9 mouse cellular contexts compared by ENCODE assay signal in genomic region chr17:35162121-35162520, GRCm38 (mm10). TPM values are rescaled to one million over a fixed set of nuclear protein-coding genes. Genes with fewer than 3 reads are reported as not detected.
DNase-seq lines count a peak whose midpoint lies in the region; ATAC-seq and TF ChIP-seq lines count a peak whose summit lies in the region.
"Had no signal": no experiment of that assay in that cellular context is flagged by ENCODE, and none has a peak within 500 bp of the region (broad histone marks: within the 10 kb centered on the region; RNA-seq: fewer than 3 reads in every experiment).

No protein-coding gene starts in this region.

- intact Hi-C loops in left cerebral cortex, postnatal 10 days (cut with DNase I): no loop called here

- DNase-seq in lung, embryonic 14.5 days: no peak
- no peak for DNase-seq in lung, postnatal 36 days
- DNase-seq in forebrain, embryonic 14.5 days (ENCODE audit: low spot score): no peak
- DNase-seq in limb, embryonic 11.5 days (ENCODE audit: low spot score): no peak
- DNase-seq in T-cell, adult 2 months (ENCODE audit: low spot score): no peak
- DNase-seq in left cerebral cortex, postnatal 10 days (ENCODE audit: extremely low spot score in 1 of 2, low spot score in 2 of 2): no peak
- DNase-seq: left cerebral cortex, postnatal 4 days; right cerebral cortex, postnatal 4 days had no signal

- peaks cover 59% of the 10 kb centered on the region for H3K36me3 ChIP-seq in lung, embryonic 14.5 days (ENCODE audit: insufficient read depth)
- H3K36me3 ChIP-seq in forebrain, embryonic 14.5 days (ENCODE audit: control insufficient read depth, insufficient read depth, low read length): peaks cover 55% of the 10 kb centered on the region
- H3K36me3 ChIP-seq in limb, embryonic 11.5 days (ENCODE audit: control insufficient read depth, insufficient read depth, low read length): peaks cover 48% of the 10 kb centered on the region
- H3K36me3 ChIP-seq in stomach, embryonic 14.5 days (ENCODE audit: control insufficient read depth, insufficient read depth, low read length): peaks cover 52% of the 10 kb centered on the region

- H3K9me3 ChIP-seq in lung, embryonic 14.5 days (ENCODE audit: low read depth, low read length): no peaks in the 10 kb centered on the region
- no peaks in the 10 kb centered on the region for H3K9me3 ChIP-seq in forebrain, embryonic 14.5 days (replicated peaks; ENCODE audit: control insufficient read depth, low read length)
- no peaks in the 10 kb centered on the region for H3K9me3 ChIP-seq in limb, embryonic 11.5 days (ENCODE audit: control insufficient read depth, low read length)
- H3K9me3 ChIP-seq in stomach, embryonic 14.5 days (ENCODE audit: control insufficient read depth, low read depth, low read length): no peaks in the 10 kb centered on the region

- H3K4me1 ChIP-seq in lung, embryonic 14.5 days (ENCODE audit: insufficient read depth): peaks cover 13% of the 10 kb centered on the region; the same call in 1 of the 2 replicates
- H3K4me1 ChIP-seq in forebrain, embryonic 14.5 days (ENCODE audit: control insufficient read depth, insufficient read depth, low read length): peaks cover 18% of the 10 kb centered on the region
- peaks cover 11% of the 10 kb centered on the region; the same call in 1 of the 2 replicates for H3K4me1 ChIP-seq in limb, embryonic 11.5 days (ENCODE audit: control insufficient read depth, insufficient read depth, low read length)
- peaks cover 18% of the 10 kb centered on the region for H3K4me1 ChIP-seq in stomach, embryonic 14.5 days (ENCODE audit: control insufficient read depth, insufficient read depth, low read length)

- WGBS in lung, embryonic 14.5 days: 56% methylated on average over 14 of the region's 14 CpGs
- 79% methylated on average over 14 of the region's 14 CpGs for WGBS in forebrain, embryonic 14.5 days
- WGBS in limb, embryonic 11.5 days: 85% methylated on average over 14 of the region's 14 CpGs
- WGBS in stomach, embryonic 14.5 days: 71% methylated on average over 14 of the region's 14 CpGs

- ATAC-seq in lung, embryonic 14.5 days (ENCODE audit: insufficient read depth): no peak
- no peak for ATAC-seq in forebrain, embryonic 14.5 days
- no peak for ATAC-seq in limb, embryonic 11.5 days (ENCODE audit: insufficient number of reproducible peaks, low FRiP score, low TSS enrichment, low read depth)
- no peak for ATAC-seq in stomach, embryonic 14.5 days (ENCODE audit: insufficient number of reproducible peaks, insufficient read depth, low FRiP score, low read depth)

- peak overlapping the region; percentile 99 for H3K4me2 ChIP-seq in lung, embryonic 14.5 days
- peak overlapping the region; percentile 98 for H3K4me2 ChIP-seq in forebrain, embryonic 14.5 days (ENCODE audit: low read length)
- H3K4me2 ChIP-seq in limb, embryonic 11.5 days (ENCODE audit: low read depth, severe bottlenecking): peak overlapping the region; percentile 96; the same call in 1 of the 2 replicates
- H3K4me2 ChIP-seq in stomach, embryonic 14.5 days (replicated peaks; ENCODE audit: low read depth, low read length): peak overlapping the region; percentile 59

- peak overlapping the region; percentile 98 for H3K9ac ChIP-seq in lung, embryonic 14.5 days
- peak overlapping the region; percentile 99 for H3K9ac ChIP-seq in forebrain, embryonic 14.5 days (ENCODE audit: low read length)
- H3K9ac ChIP-seq in limb, embryonic 11.5 days (ENCODE audit: low read length): peak overlapping the region; percentile 12; the same call in 1 of the 2 replicates
- H3K9ac ChIP-seq in stomach, embryonic 14.5 days (replicated peaks; ENCODE audit: low read depth, low read length): no peak overlapping the region

- TF ChIP-seq CTCF in lung, embryonic 14.5 days (IDR thresholded peaks at IDR 0.05; ENCODE audit: low read depth): no peak

- H3K27ac ChIP-seq in lung, embryonic 14.5 days (ENCODE audit: low read depth): no peak overlapping the region
- no peak overlapping the region for H3K27ac ChIP-seq in forebrain, embryonic 14.5 days (ENCODE audit: low read depth, low read length)
- H3K27ac ChIP-seq in limb, embryonic 11.5 days (replicated peaks; ENCODE audit: low read depth, low read length): no peak overlapping the region
- H3K27ac ChIP-seq in stomach, embryonic 14.5 days (ENCODE audit: low read length): no peak overlapping the region

- peak overlapping the region; percentile 100 for H3K4me3 ChIP-seq in lung, embryonic 14.5 days (ENCODE audit: low read depth, low read length)
- peak overlapping the region; percentile 100 for H3K4me3 ChIP-seq in forebrain, embryonic 14.5 days (ENCODE audit: low read depth, low read length)
- H3K4me3 ChIP-seq in limb, embryonic 11.5 days (ENCODE audit: low read depth, low read length): 0 out of 2 replicates have a peak overlapping the region, but pooled peaks have one; percentile 100
- peak overlapping the region; percentile 99; the same call in 1 of the 2 replicates for H3K4me3 ChIP-seq in stomach, embryonic 14.5 days (ENCODE audit: low read depth, low read length)

- H3K27me3 ChIP-seq in lung, embryonic 14.5 days (ENCODE audit: insufficient read depth, low read length): no peaks in the 10 kb centered on the region
- H3K27me3 ChIP-seq in forebrain, embryonic 14.5 days (replicated peaks; ENCODE audit: control insufficient read depth, insufficient read depth, low read length): no peaks in the 10 kb centered on the region
- H3K27me3 ChIP-seq in limb, embryonic 11.5 days (ENCODE audit: control insufficient read depth, insufficient read depth, low read length): no peaks in the 10 kb centered on the region
- H3K27me3 ChIP-seq in stomach, embryonic 14.5 days (ENCODE audit: control insufficient read depth, insufficient read depth, low read length): no peaks in the 10 kb centered on the region

RNA-seq across cellular contexts. Expression of gene Prrc2a, which starts 2.6 kb away (rescaled TPM):
- 210 and 238 TPM in 2 replicates for polyA plus RNA-seq in lung, embryonic 14.5 days (2014; fragmentation: Nextera tagmentation; extraction: Ambion mirVana)
- polyA plus RNA-seq in forebrain, embryonic 14.5 days (2014; fragmentation: Nextera tagmentation; extraction: Ambion mirVana): 117 and 141 TPM in 2 replicates
- polyA plus RNA-seq in limb, embryonic 11.5 days (2014; fragmentation: Nextera tagmentation; extraction: Ambion mirVana): 215 and 234 TPM in 2 replicates
- 209 and 222 TPM in 2 replicates for polyA plus RNA-seq in stomach, embryonic 14.5 days (2014; fragmentation: Nextera tagmentation; extraction: Ambion mirVana)
- total RNA-seq in left cerebral cortex, postnatal 10 days (2021): 100 to 1,000 TPM; 261 to 270 TPM

RNA-seq across cellular contexts. Expression of gene Aif1, which starts 13.7 kb away (rescaled TPM):
- 6.0 and 11.9 TPM in 2 replicates for polyA plus RNA-seq in lung, embryonic 14.5 days (2014; fragmentation: Nextera tagmentation; extraction: Ambion mirVana)
- 6.9 and 7.3 TPM in 2 replicates for polyA plus RNA-seq in forebrain, embryonic 14.5 days (2014; fragmentation: Nextera tagmentation; extraction: Ambion mirVana)
- polyA plus RNA-seq in limb, embryonic 11.5 days (2014; fragmentation: Nextera tagmentation; extraction: Ambion mirVana): 3.4 and 3.9 TPM in 2 replicates
- polyA plus RNA-seq in stomach, embryonic 14.5 days (2014; fragmentation: Nextera tagmentation; extraction: Ambion mirVana): 16.4 and 19.6 TPM in 2 replicates
- 10 to 100 TPM in 1 of 2 experiments, 1 to 10 TPM in 1; 8.0 to 12.5 TPM for total RNA-seq in left cerebral cortex, postnatal 10 days (2021)

RNA-seq across cellular contexts. Expression of gene Lst1, which starts 26.1 kb away (rescaled TPM):
- polyA plus RNA-seq in lung, embryonic 14.5 days (2014; fragmentation: Nextera tagmentation; extraction: Ambion mirVana): 11.6 and 14.1 TPM in 2 replicates
- polyA plus RNA-seq in forebrain, embryonic 14.5 days (2014; fragmentation: Nextera tagmentation; extraction: Ambion mirVana): 6.1 and 8.0 TPM in 2 replicates
- polyA plus RNA-seq in limb, embryonic 11.5 days (2014; fragmentation: Nextera tagmentation; extraction: Ambion mirVana): 4.0 and 4.7 TPM in 2 replicates
- 18.5 and 21.1 TPM in 2 replicates for polyA plus RNA-seq in stomach, embryonic 14.5 days (2014; fragmentation: Nextera tagmentation; extraction: Ambion mirVana)
- total RNA-seq in left cerebral cortex, postnatal 10 days (2021): 10 to 100 TPM; 13.7 to 14.9 TPM

RNA-seq across cellular contexts. Expression of gene Bag6, which starts 27.1 kb away (rescaled TPM):
- polyA plus RNA-seq in lung, embryonic 14.5 days (2014; fragmentation: Nextera tagmentation; extraction: Ambion mirVana): 65.9 and 69.1 TPM in 2 replicates
- 128 and 144 TPM in 2 replicates for polyA plus RNA-seq in forebrain, embryonic 14.5 days (2014; fragmentation: Nextera tagmentation; extraction: Ambion mirVana)
- 103 and 104 TPM in 2 replicates for polyA plus RNA-seq in limb, embryonic 11.5 days (2014; fragmentation: Nextera tagmentation; extraction: Ambion mirVana)
- polyA plus RNA-seq in stomach, embryonic 14.5 days (2014; fragmentation: Nextera tagmentation; extraction: Ambion mirVana): 86.5 and 89.0 TPM in 2 replicates
- 100 to 1,000 TPM; 297 to 299 TPM for total RNA-seq in left cerebral cortex, postnatal 10 days (2021)

RNA-seq across cellular contexts. Expression of gene Apom, which starts 30.3 kb away (rescaled TPM):
- polyA plus RNA-seq in lung, embryonic 14.5 days (2014; fragmentation: Nextera tagmentation; extraction: Ambion mirVana): 0.31 and 0.67 TPM in 2 replicates
- polyA plus RNA-seq in forebrain, embryonic 14.5 days (2014; fragmentation: Nextera tagmentation; extraction: Ambion mirVana): 0.22 and 0.29 TPM in 2 replicates
- polyA plus RNA-seq in limb, embryonic 11.5 days (2014; fragmentation: Nextera tagmentation; extraction: Ambion mirVana): 0.44 and 1.5 TPM in 2 replicates
- polyA plus RNA-seq in stomach, embryonic 14.5 days (2014; fragmentation: Nextera tagmentation; extraction: Ambion mirVana): 0.75 and 0.77 TPM in 2 replicates
- under 1 TPM in 1 of 2 experiments, not detected in 1; 0.34 TPM for total RNA-seq in left cerebral cortex, postnatal 10 days (2021)
